Mouse (Mus musculus) megakaryocyte progenitor cell, adult 5-6 weeks (primary cell): Measurements from ENCODE around the gene Myl3. TPM values are rescaled to one million over a fixed set of nuclear protein-coding genes. Genes with fewer than 3 reads are reported as not detected.
A peak's percentile ranks its signal among the peaks of the same experiment; 100 is the strongest.

Source experiments
- ATAC-seq: replicated peaks from 2 replicates; pipeline ENCODE4 v1.8.0; 2016; ENCODE audit warnings: mild to moderate bottlenecking, moderate TSS enrichment, inconsistent platforms; ENCODE audit not compliant: poor library complexity
- total RNA-seq, 2 experiments: library from RNA; stranded (forward) in 1 of 2; stranded (reverse) in 1 of 2; fragments of 157-497, 149-512 nt in 1 of 2; fragments of 200-1000 nt in 1 of 2; gene quantifications; 2 replicates each; pipeline versions ENCODE4 v1.2.3 to v1.2.4; 2015 to 2017

The Myl3 gene
- total RNA-seq, 2 experiments from 2014 or later: not detected

DNA sequence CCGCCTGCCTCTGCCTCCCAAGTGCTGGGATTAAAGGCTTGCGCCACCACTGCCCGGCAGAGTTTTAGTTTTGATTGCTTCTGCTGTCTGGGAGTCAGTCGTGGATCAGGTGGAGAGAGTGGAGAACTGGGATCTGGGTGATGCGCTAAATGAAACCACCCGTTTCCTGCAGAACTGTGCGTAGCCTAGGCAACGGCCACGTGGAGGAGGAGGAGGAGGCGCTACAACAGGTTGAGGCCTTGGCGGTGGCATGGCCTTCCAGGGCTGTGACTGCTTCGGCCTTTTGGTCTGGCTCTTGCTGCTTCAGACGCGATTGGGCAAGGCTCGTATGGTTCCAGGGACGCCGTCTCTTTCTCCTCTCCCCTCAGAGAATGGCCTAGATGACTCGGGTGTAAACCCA, 72.1 kb downstream of the Myl3 start, which contains the start of gene Prss44:
TSS of gene Prss44 (plus strand) at position 206 of the 400 bp plus-strand sequence.
- 0 out of 2 replicates have a peak, but pooled peaks have one; percentile 26 for ATAC-seq

Other genes starting within 250 kb of the Myl3 start
- 139 and 161 TPM in 2 replicates for gene Setd2, start 209.3 kb upstream of the Myl3 start, total RNA-seq (2015)
- 113 and 160 TPM in 2 replicates for gene Setd2, start 209.3 kb upstream of the Myl3 start, total RNA-seq (2017)
- gene Nradd, start 117.4 kb upstream of the Myl3 start, total RNA-seq (2015): 2.0 and 4.3 TPM in 2 replicates
- 1.9 and 2.2 TPM in 2 replicates for gene Nradd, start 117.4 kb upstream of the Myl3 start, total RNA-seq (2017)
- gene Nbeal2, start 87.7 kb upstream of the Myl3 start, total RNA-seq (2015): 20.1 and 24.1 TPM in 2 replicates
- 10.3 and 19.3 TPM in 2 replicates for gene Nbeal2, start 87.7 kb upstream of the Myl3 start, total RNA-seq (2017)
- 98.7 and 112 TPM in 2 replicates for gene Ccdc12, start 85.4 kb upstream of the Myl3 start, total RNA-seq (2015)
- gene Ccdc12, start 85.4 kb upstream of the Myl3 start, total RNA-seq (2017): 75.3 and 92.6 TPM in 2 replicates
- 0.15 TPM in 1 of 2 replicates, not detected in the other for gene Pth1r, start 5.3 kb downstream of the Myl3 start, total RNA-seq (2015)
- 0.92 TPM in 1 of 2 replicates, not detected in the other for gene Pth1r, start 5.3 kb downstream of the Myl3 start, total RNA-seq (2017)
- gene Prss42, start 56.3 kb downstream of the Myl3 start, total RNA-seq (2015): not detected in 2 replicates
- gene Prss42, start 56.3 kb downstream of the Myl3 start, total RNA-seq (2017): not detected in 2 replicates
- gene Prss44, start 72.1 kb downstream of the Myl3 start, total RNA-seq (2015): not detected in 2 replicates
- not detected in 2 replicates for gene Prss44, start 72.1 kb downstream of the Myl3 start, total RNA-seq (2017)
- gene Prss43, start 84.8 kb downstream of the Myl3 start, total RNA-seq (2015): not detected in 2 replicates
- not detected in 2 replicates for gene Prss43, start 84.8 kb downstream of the Myl3 start, total RNA-seq (2017)
- gene Prss45, start 92.7 kb downstream of the Myl3 start, total RNA-seq (2015): not detected in 2 replicates
- not detected in 2 replicates for gene Prss45, start 92.7 kb downstream of the Myl3 start, total RNA-seq (2017)
- not detected in 2 replicates for gene Prss46, start 102.6 kb downstream of the Myl3 start, total RNA-seq (2015)
- not detected in 2 replicates for gene Prss46, start 102.6 kb downstream of the Myl3 start, total RNA-seq (2017)
- gene Prss50, start 116.1 kb downstream of the Myl3 start, total RNA-seq (2015): 2.3 and 10.4 TPM in 2 replicates
- gene Prss50, start 116.1 kb downstream of the Myl3 start, total RNA-seq (2017): 1.4 and 1.6 TPM in 2 replicates
- gene Als2cl, start 138.0 kb downstream of the Myl3 start, total RNA-seq (2015): 0.07 and 0.44 TPM in 2 replicates
- 0.08 and 0.20 TPM in 2 replicates for gene Als2cl, start 138.0 kb downstream of the Myl3 start, total RNA-seq (2017)
- gene Tmie, start 138.3 kb downstream of the Myl3 start, total RNA-seq (2015): not detected in 2 replicates
- not detected in 2 replicates for gene Tmie, start 138.3 kb downstream of the Myl3 start, total RNA-seq (2017)
- not detected in 2 replicates for gene Fam240a, start 175.0 kb downstream of the Myl3 start, total RNA-seq (2015)
- not detected in 2 replicates for gene Fam240a, start 175.0 kb downstream of the Myl3 start, total RNA-seq (2017)
- not detected in 2 replicates for gene Tdgf1, start 204.3 kb downstream of the Myl3 start, total RNA-seq (2015)
- not detected in 2 replicates for gene Tdgf1, start 204.3 kb downstream of the Myl3 start, total RNA-seq (2017)
- gene Lrrc2, start 209.7 kb downstream of the Myl3 start, total RNA-seq (2015): 0.35 TPM in 1 of 2 replicates, not detected in the other
- not detected in 2 replicates for gene Lrrc2, start 209.7 kb downstream of the Myl3 start, total RNA-seq (2017)
- gene Rtp3, start 248.7 kb downstream of the Myl3 start, total RNA-seq (2015): not detected in 2 replicates
- not detected in 2 replicates for gene Rtp3, start 248.7 kb downstream of the Myl3 start, total RNA-seq (2017)